Mouse (Mus musculus): Measurements from ENCODE around the gene Mtcp1. TPM values are rescaled to one million over a fixed set of nuclear protein-coding genes. Genes with fewer than 3 reads are reported as not detected.

Gene Mtcp1
- polyA plus RNA-seq (2012; rRNA removed) = 3.8 and 5.7 TPM in 2 replicates
- 4.2 and 4.5 TPM in 2 replicates for polyA plus RNA-seq (2014; fragmentation: Nextera tagmentation; extraction: Ambion mirVana)

- peak; percentile 82 to 87 (median 85) for DNase-seq (ENCODE audit: low read depth in 3 of 3, low spot score in 3 of 3)
- H3K27ac ChIP-seq = peak within 1 kb of the TSS; percentile 82
- peak within 1 kb of the TSS; percentile 67 for H3K4me2 ChIP-seq (ENCODE audit: low read depth)
- peak; percentile 48; the same call in 1 of the 2 replicates for TF ChIP-seq EP300 (IDR thresholded peaks at IDR 0.05; ENCODE audit: low read depth)
- peak; percentile 31; the same call in 1 of the 2 replicates for TF ChIP-seq CTCF (IDR thresholded peaks at IDR 0.05; ENCODE audit: low read depth)
- no peaks in the 10 kb centered on the region; a peak in 1 of 4 replicates for H3K4me1 ChIP-seq (replicated peaks; ENCODE audit: control insufficient read depth in 2 of 2, insufficient read depth in 2 of 2, low read length in 1 of 2)
- peak within 1 kb of the TSS; percentile 59 to 91 for H3K4me3 ChIP-seq (ENCODE audit: insufficient read depth in 1 of 2, low read depth in 2 of 2, low read length in 2 of 2)
- peak within 1 kb of the TSS; percentile 75 for H3K9ac ChIP-seq (replicated peaks)
- H3K9me3 ChIP-seq (ENCODE audit: control insufficient read depth, low read length) = no peaks in the 10 kb centered on the region
- no peaks in the 10 kb centered on the region for H3K27me3 ChIP-seq (ENCODE audit: control insufficient read depth, insufficient read depth, low read length)
- peak; percentile 98 for ATAC-seq (ENCODE audit: insufficient read depth)
- WGBS (ENCODE audit: insufficient replicate concordance) = 7% methylated on average over 52 of the region's 52 CpGs
- no peaks in the 10 kb centered on the region for H3K36me3 ChIP-seq (replicated peaks; ENCODE audit: control insufficient read depth, insufficient read depth, low read depth)
Measured at GRCm38 (mm10) chrX:75415936-75416785, at the start of gene Mtcp1, which contains the start of the genes Cmc4 and Brcc3. Gene Mtcp1, minus strand, starts transcription at chrX:75416588. Gene Cmc4, minus strand, starts transcription at chrX:75416584. Gene Brcc3, plus strand, starts transcription at chrX:75416628.

DNA sequence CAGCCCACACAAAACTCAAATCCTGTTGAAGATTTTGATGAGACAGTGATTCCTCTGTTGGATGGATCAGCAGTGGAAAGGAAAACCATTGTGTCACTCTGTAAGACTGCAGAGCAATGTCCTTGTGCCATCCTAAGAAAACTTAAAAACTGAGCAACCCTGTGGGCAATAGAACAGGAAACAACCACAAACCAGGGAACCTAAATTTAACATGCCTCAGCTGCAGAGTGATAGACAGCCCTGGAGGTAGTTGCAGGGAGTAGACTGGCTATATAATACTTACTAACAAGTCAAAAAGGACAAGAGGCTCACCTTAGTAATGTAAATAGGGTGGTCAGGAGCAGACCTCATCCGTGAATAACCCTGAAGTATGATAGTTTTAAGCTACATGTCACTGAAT lies 38.2 kb upstream of the Mtcp1 start:
- H3K4me2 ChIP-seq (ENCODE audit: low read depth) = no peak overlapping the region
- no peak overlapping the region for H3K4me3 ChIP-seq (ENCODE audit: insufficient read depth in 1 of 2, low read depth in 2 of 2, low read length in 2 of 2)

GRCm38 (mm10) chrX:75409711-75410110 lies 6.7 kb downstream of the Mtcp1 start:
- Histone ChIP-seq H3K4me3 (ENCODE audit: insufficient read depth in 1 of 2, low read depth in 2 of 2, low read length in 2 of 2) (no peak overlapping the region), H3K27ac (no peak overlapping the region), H3K9me3 (ENCODE audit: control insufficient read depth, low read length) (no peaks in the 10 kb centered on the region), H3K4me2 (ENCODE audit: low read depth) (no peak overlapping the region), H3K36me3 (replicated peaks; ENCODE audit: control insufficient read depth, insufficient read depth, low read depth) (no peaks in the 10 kb centered on the region), H3K4me1 (replicated peaks; ENCODE audit: control insufficient read depth in 2 of 2, insufficient read depth in 2 of 2, low read length in 1 of 2) (no peaks in the 10 kb centered on the region; a peak in 1 of 4 replicates), H3K9ac (replicated peaks) (no peak overlapping the region), H3K27me3 (ENCODE audit: control insufficient read depth, insufficient read depth, low read length) (no peaks in the 10 kb centered on the region)
- TF ChIP-seq CTCF (IDR thresholded peaks at IDR 0.05; ENCODE audit: low read depth) (no peak), EP300 (IDR thresholded peaks at IDR 0.05; ENCODE audit: low read depth) (no peak)
- WGBS (ENCODE audit: insufficient replicate concordance) = 83% methylated on average over 1 of the region's 1 CpGs
- DNase-seq (ENCODE audit: low read depth in 3 of 3, low spot score in 3 of 3) = no peak
- no peak for ATAC-seq (ENCODE audit: insufficient read depth)

More for the DNA sequence above, 38.2 kb upstream of the Mtcp1 start:
- no peak for DNase-seq (ENCODE audit: low read depth in 3 of 3, low spot score in 3 of 3)
- 87% methylated on average over 1 of the region's 1 CpGs for WGBS (ENCODE audit: insufficient replicate concordance)
- no peak overlapping the region for H3K27ac ChIP-seq
- H3K9me3 ChIP-seq (ENCODE audit: control insufficient read depth, low read length) = no peaks in the 10 kb centered on the region
- no peaks in the 10 kb centered on the region for H3K36me3 ChIP-seq (replicated peaks; ENCODE audit: control insufficient read depth, insufficient read depth, low read depth)
- H3K27me3 ChIP-seq (ENCODE audit: control insufficient read depth, insufficient read depth, low read length) = no peaks in the 10 kb centered on the region
- no peaks in the 10 kb centered on the region for H3K4me1 ChIP-seq (replicated peaks; ENCODE audit: control insufficient read depth in 2 of 2, insufficient read depth in 2 of 2, low read length in 1 of 2)
- TF ChIP-seq EP300 (IDR thresholded peaks at IDR 0.05; ENCODE audit: low read depth) (no peak), CTCF (IDR thresholded peaks at IDR 0.05; ENCODE audit: low read depth) (no peak)
- no peak for ATAC-seq (ENCODE audit: insufficient read depth)
- no peak overlapping the region for H3K9ac ChIP-seq (replicated peaks)

GRCm38 (mm10) chrX:75403350-75403749 lies 13.0 kb downstream of the Mtcp1 start:
- no peak; the same call in 1 of the 2 replicates for ATAC-seq (ENCODE audit: insufficient read depth)
- H3K4me3 ChIP-seq (ENCODE audit: insufficient read depth in 1 of 2, low read depth in 2 of 2, low read length in 2 of 2) = no peak overlapping the region
- H3K9me3 ChIP-seq (ENCODE audit: control insufficient read depth, low read length) = no peaks in the 10 kb centered on the region
- peaks cover 10 to 13% of the 10 kb centered on the region in 2 experiments for H3K4me1 ChIP-seq (replicated peaks; ENCODE audit: control insufficient read depth in 2 of 2, insufficient read depth in 2 of 2, low read length in 1 of 2)
- DNase-seq (ENCODE audit: low read depth in 3 of 3, low spot score in 3 of 3) = no peak
- H3K27me3 ChIP-seq (ENCODE audit: control insufficient read depth, insufficient read depth, low read length) = no peaks in the 10 kb centered on the region
- no peak for TF ChIP-seq CTCF (IDR thresholded peaks at IDR 0.05; ENCODE audit: low read depth)
- no peak for TF ChIP-seq EP300 (IDR thresholded peaks at IDR 0.05; ENCODE audit: low read depth)
- H3K9ac ChIP-seq (replicated peaks) = no peak overlapping the region
- peak overlapping the region; percentile 63 for H3K27ac ChIP-seq
- no peaks in the 10 kb centered on the region for H3K36me3 ChIP-seq (replicated peaks; ENCODE audit: control insufficient read depth, insufficient read depth, low read depth)
- no peak overlapping the region for H3K4me2 ChIP-seq (ENCODE audit: low read depth)

- no peaks in the 10 kb centered on the region for H3K27me3 ChIP-seq (ENCODE audit: control insufficient read depth, insufficient read depth, low read length)
- H3K36me3 ChIP-seq (replicated peaks; ENCODE audit: control insufficient read depth, insufficient read depth, low read depth) = no peaks in the 10 kb centered on the region
- H3K4me1 ChIP-seq (replicated peaks; ENCODE audit: control insufficient read depth in 2 of 2, insufficient read depth in 2 of 2, low read length in 1 of 2) = peaks cover 10 to 13% of the 10 kb centered on the region in 2 experiments
- DNase-seq (ENCODE audit: low read depth in 3 of 3, low spot score in 3 of 3) (peak; percentile 45 to 56 (median 46)), ATAC-seq (ENCODE audit: insufficient read depth) (peak; percentile 87)
- H3K9ac ChIP-seq (replicated peaks) = no peak overlapping the region
- no peak for TF ChIP-seq CTCF (IDR thresholded peaks at IDR 0.05; ENCODE audit: low read depth)
- peak; percentile 68 for TF ChIP-seq EP300 (IDR thresholded peaks at IDR 0.05; ENCODE audit: low read depth)
- H3K4me3 ChIP-seq (ENCODE audit: insufficient read depth in 1 of 2, low read depth in 2 of 2, low read length in 2 of 2) = no peak overlapping the region
- no peak overlapping the region for H3K4me2 ChIP-seq (ENCODE audit: low read depth)
- H3K27ac ChIP-seq = peak overlapping the region; percentile 63
- H3K9me3 ChIP-seq (ENCODE audit: control insufficient read depth, low read length) = no peaks in the 10 kb centered on the region
- WGBS (ENCODE audit: insufficient replicate concordance) = 23% methylated on average over 2 of the region's 2 CpGs
Measured at GRCm38 (mm10) chrX:75402668-75403067, 13.7 kb downstream of the Mtcp1 start.

Data from liver, embryonic 14.5 days (tissue).